Mouse (Mus musculus) embryonic facial prominence, embryonic 15.5 days (tissue): ENCODE results near the gene Myzap. TPM values are rescaled to one million over a fixed set of nuclear protein-coding genes. Genes with fewer than 3 reads are reported as not detected.
A peak's percentile ranks its signal among the peaks of the same experiment; 100 is the strongest.

ENCODE experiments used
- ATAC-seq: fragments of 200-750 bp; cut with Nextera tagmentation; 2 replicates; pipeline ENCODE4 v1.8.0; 2017; ENCODE audit warnings: low read depth, moderate TSS enrichment; ENCODE audit not compliant: insufficient number of reproducible peaks, low FRiP score, low TSS enrichment
- H3K27ac ChIP-seq: fragments of 300-500 bp; sonication (generic); replicated peaks from 2 replicates; pipeline ENCODE4 v1.5.1; 2015; ENCODE audit warnings: mild to moderate bottlenecking, inconsistent platforms
- H3K27me3 ChIP-seq: fragments of 300-500 bp; sonication (generic); 2 replicates; pipeline ENCODE4 v1.6.1; 2015; ENCODE audit warnings: inconsistent platforms
- H3K36me3 ChIP-seq: fragments of 300-500 bp; sonication (generic); 2 replicates; pipeline ENCODE4 v1.6.1; 2015; ENCODE audit warnings: mild to moderate bottlenecking, inconsistent platforms
- H3K4me1 ChIP-seq: fragments of 300-500 bp; sonication (generic); 2 replicates; pipeline ENCODE4 v1.6.1; 2015; ENCODE audit warnings: inconsistent platforms
- H3K4me2 ChIP-seq: fragments of 300-500 bp; sonication (generic); replicated peaks from 2 replicates; pipeline ENCODE4 v1.6.1; 2015; ENCODE audit warnings: mild to moderate bottlenecking, inconsistent platforms
- H3K4me3 ChIP-seq: fragments of 300-500 bp; sonication (generic); replicated peaks from 2 replicates; pipeline ENCODE4 v1.5.1; 2015; ENCODE audit warnings: mild to moderate bottlenecking, inconsistent platforms
- H3K9ac ChIP-seq: fragments of 300-500 bp; sonication (generic); 2 replicates; pipeline ENCODE4 v1.6.1; 2015; ENCODE audit warnings: inconsistent platforms
- H3K9me3 ChIP-seq: fragments of 300-500 bp; sonication (generic); replicated peaks from 2 replicates; pipeline ENCODE4 v1.6.1; 2016; ENCODE audit warnings: inconsistent platforms
- WGBS: fragments of 180-500 bp; shearing (Covaris S2); methylation state at CpG from one replicate; pipeline ENCODE4 v1.1.7; 2015; 5-methylcytosine and 5-hydroxymethylcytosine counted together
- polyA plus RNA-seq: library from polyadenylated mRNA; unstranded; fragments of >200 nt; fragmentation: Nextera tagmentation; extraction: Ambion mirVana; gene quantifications from 2 replicates; pipeline ENCODE4 v1.2.1, GENCODE M21; 2015

Gene Myzap
- 15.5 and 17.9 TPM in 2 replicates for polyA plus RNA-seq

DNA sequence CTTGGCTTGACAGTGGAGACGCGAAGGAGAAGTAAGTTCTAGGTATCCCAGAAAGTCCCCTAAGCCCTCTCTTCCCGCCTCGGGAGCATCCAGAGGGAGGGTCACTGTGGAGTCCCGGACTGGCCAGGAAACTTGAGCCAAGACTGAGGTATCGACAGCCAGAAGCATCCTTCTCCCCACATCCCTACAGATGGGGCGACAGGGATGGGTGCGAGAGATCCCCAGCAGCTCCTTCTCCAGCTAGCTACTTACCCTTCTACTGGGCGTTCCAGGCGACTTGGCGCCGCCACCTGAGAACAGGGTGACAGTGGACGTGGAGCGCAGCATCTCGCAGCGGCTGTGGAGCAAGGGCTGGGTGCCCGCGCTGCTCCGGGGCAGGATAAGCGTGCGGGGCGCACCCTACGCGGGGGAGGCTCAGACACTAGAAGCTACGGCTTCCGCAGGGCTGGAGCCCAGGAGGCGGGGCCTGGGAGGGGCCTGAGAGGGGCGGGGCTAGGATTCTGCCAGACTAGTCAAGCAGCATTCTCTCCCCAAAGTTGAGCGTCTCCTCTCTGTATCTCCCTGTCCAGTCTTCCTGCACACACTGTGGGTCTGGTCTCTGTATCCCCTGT, at the start of gene Myzap:
Myzap (minus strand) TSS at position 423 of the 611 bp plus-strand sequence.
- Histone ChIP-seq H3K27ac (no peak within 1 kb of the TSS), H3K9me3 (no peaks in the 10 kb centered on the region), H3K9ac (peak within 1 kb of the TSS; percentile 37), H3K4me3 (peak within 1 kb of the TSS; percentile 56), H3K27me3 (no peaks in the 10 kb centered on the region), H3K4me1 (peaks cover 15% of the 10 kb centered on the region; the same call in 1 of the 2 replicates), H3K4me2 (peak within 1 kb of the TSS; percentile 77), H3K36me3 (no peaks in the 10 kb centered on the region)
- peak; percentile 90 for ATAC-seq
- WGBS = 1% methylated on average over 28 of the region's 29 CpGs

DNA sequence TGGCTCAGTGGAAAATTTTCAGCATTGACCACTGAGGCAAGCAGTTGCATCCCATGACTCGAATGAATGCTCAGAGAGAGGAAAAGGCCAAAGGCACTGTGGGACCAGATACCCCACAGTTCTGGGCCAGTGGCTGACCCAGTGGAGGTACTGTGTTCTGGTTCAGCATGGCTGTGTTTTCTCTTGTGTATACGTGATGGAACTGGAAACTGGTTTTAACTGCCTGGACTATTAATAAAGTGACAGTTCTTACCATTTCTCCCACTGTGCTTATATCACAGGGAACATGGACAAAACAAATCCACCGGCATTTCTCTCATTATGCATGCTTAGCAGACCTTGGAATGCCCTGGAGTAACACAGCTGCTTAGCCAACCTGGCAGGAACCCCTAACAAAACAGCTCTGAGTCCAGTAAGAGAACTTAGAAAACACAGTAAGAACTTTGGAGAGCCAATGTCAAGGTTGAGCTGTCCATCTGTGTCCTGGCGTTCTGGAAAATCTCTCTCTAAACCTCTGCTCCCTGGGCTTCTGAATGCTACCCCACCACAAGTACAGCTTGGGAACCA, 48.3 kb upstream of the Myzap start:
- no peak overlapping the region for H3K4me2 ChIP-seq
- H3K4me1 ChIP-seq = no peaks in the 10 kb centered on the region
- H3K9me3 ChIP-seq = 0 out of 2 replicates have a peak, but pooled peaks cover 4% of the 10 kb centered on the region
- no peak overlapping the region for H3K4me3 ChIP-seq
- 72% methylated on average over 4 of the region's 4 CpGs for WGBS
- no peaks in the 10 kb centered on the region for H3K27me3 ChIP-seq
- no peak for ATAC-seq
- H3K36me3 ChIP-seq = peaks cover 4% of the 10 kb centered on the region; the same call in 1 of the 2 replicates
- H3K27ac ChIP-seq = no peak overlapping the region
- H3K9ac ChIP-seq = no peak overlapping the region

DNA sequence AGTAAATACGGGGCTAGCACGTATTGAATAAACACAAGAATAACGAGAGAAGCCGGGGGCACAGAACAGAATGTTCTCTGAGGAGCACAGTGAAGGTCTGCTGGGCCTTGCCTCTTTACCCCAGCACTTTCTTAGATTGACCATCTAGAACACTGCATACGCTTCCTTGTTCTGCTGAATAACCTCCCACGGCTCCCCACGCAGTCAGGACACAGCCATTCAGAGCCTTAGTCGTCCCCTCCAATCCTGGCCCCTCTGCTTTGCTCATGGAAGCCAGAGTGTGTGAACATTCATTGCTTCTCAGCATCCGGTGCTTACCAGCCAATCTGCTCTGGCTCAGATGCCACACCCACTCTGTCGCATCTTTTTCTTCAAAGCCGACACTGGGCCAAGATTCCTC, 46.0 kb upstream of the Myzap start:
- no peaks in the 10 kb centered on the region for H3K4me1 ChIP-seq
- no peak overlapping the region for H3K4me2 ChIP-seq
- H3K27me3 ChIP-seq = no peaks in the 10 kb centered on the region
- H3K27ac ChIP-seq = no peak overlapping the region
- H3K9me3 ChIP-seq = 0 out of 2 replicates have a peak, but pooled peaks cover 4% of the 10 kb centered on the region
- ATAC-seq = no peak
- peaks cover 4% of the 10 kb centered on the region; the same call in 1 of the 2 replicates for H3K36me3 ChIP-seq
- H3K9ac ChIP-seq = no peak overlapping the region
- 72% methylated on average over 11 of the region's 11 CpGs for WGBS
- H3K4me3 ChIP-seq = no peak overlapping the region

DNA sequence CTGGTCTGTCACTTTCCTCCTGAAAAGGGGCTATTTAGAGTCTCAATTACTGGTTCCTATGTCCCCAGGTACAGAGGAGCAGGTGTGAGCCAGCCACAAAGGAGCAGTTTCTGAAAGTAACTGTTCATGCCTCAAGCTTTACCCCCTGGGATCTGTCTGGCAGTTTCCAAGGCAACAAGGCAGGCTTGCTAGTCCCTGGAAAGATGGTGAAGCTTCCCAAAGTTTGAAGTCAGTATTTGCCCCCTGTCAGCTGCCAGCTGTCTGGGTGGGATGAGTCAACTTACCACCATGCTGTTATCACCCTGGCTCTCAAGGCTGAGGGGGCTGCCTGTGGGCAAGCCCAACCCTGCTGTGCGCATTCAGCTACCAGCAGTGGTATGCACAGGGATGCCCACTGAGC, 44.7 kb upstream of the Myzap start:
- Histone ChIP-seq H3K4me1 (no peaks in the 10 kb centered on the region), H3K36me3 (no peaks in the 10 kb centered on the region), H3K4me2 (no peak overlapping the region), H3K9ac (no peak overlapping the region), H3K4me3 (no peak overlapping the region), H3K27ac (no peak overlapping the region), H3K9me3 (no peaks in the 10 kb centered on the region), H3K27me3 (no peaks in the 10 kb centered on the region)
- ATAC-seq = peak; percentile 67
- WGBS = 84% methylated on average over 1 of the region's 1 CpGs

DNA sequence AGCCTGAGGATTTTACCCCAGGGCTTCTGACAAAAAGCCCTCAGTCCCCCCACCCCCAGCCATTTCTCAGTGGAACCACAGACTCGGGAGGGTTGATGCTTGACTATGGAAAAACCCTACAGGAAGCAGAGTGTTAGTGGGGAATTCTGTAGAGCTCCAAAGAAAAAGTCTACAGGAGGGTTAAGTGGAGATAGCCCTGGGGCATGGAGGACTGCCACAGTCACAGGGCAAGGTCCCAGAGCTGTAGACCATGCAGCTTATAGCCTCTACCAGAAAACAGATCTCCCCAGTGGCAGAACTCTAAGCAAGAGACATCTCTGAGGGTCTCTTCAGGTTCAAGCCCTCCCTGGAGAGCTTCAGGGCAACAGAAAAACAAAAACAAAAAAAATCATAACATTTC, 43.5 kb upstream of the Myzap start:
- H3K4me2 ChIP-seq = no peak overlapping the region
- 24% methylated on average over 1 of the region's 1 CpGs for WGBS
- H3K27me3 ChIP-seq = no peaks in the 10 kb centered on the region
- no peak overlapping the region for H3K27ac ChIP-seq
- no peak overlapping the region for H3K4me3 ChIP-seq
- H3K9ac ChIP-seq = no peak overlapping the region
- no peaks in the 10 kb centered on the region for H3K4me1 ChIP-seq
- no peaks in the 10 kb centered on the region for H3K9me3 ChIP-seq
- 0 out of 2 replicates have a peak, but pooled peaks cover 1% of the 10 kb centered on the region for H3K36me3 ChIP-seq
- no peak for ATAC-seq

DNA sequence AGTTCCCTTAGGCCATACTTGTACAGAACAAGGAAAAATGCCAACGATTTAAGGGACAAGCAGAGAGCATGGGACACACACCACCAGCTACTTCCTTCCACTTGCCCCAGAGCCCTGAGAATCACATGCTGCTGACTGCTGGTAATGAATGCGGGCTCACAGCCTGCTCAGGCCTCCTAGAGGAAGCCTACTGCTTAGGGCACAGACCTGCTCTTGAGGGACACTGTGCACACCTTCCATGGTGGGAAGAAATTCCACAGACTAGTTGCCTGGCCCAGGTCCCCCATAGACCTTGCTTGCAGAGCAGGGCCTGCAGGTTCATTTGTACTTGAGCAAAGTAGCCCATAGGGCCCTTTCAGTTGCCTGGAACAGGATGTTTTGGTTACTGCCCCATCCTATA, 42.8 kb upstream of the Myzap start:
- H3K4me3 ChIP-seq = no peak overlapping the region
- no peak overlapping the region for H3K27ac ChIP-seq
- no peaks in the 10 kb centered on the region for H3K27me3 ChIP-seq
- 0 out of 2 replicates have a peak, but pooled peaks cover 3% of the 10 kb centered on the region for H3K36me3 ChIP-seq
- H3K9me3 ChIP-seq = no peaks in the 10 kb centered on the region
- H3K4me2 ChIP-seq = no peak overlapping the region
- H3K9ac ChIP-seq = no peak overlapping the region
- WGBS = 82% methylated on average over 2 of the region's 2 CpGs
- no peaks in the 10 kb centered on the region for H3K4me1 ChIP-seq
- no peak for ATAC-seq

DNA sequence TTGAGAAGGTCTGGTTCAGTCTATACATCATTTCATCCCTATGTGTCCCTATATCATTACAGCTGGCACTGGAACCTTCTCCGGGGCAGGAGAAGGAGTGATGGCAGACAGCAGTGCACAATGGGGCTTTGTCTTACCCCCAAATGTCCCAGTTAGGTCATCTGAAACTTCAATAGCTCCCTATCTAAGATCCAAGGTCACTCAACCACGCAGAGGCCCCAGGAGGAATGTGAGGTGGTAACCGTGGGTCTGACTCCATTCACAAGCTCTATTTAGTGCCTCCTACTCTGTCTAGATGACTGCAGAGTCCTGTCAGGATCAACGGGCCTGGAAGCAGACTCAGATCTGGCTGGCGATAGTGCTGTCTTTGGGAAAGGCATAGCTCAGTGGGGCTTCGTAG, 36.8 kb upstream of the Myzap start:
- Histone ChIP-seq H3K9ac (no peak overlapping the region), H3K27me3 (no peaks in the 10 kb centered on the region), H3K4me1 (no peaks in the 10 kb centered on the region), H3K27ac (no peak overlapping the region), H3K4me2 (no peak overlapping the region), H3K9me3 (no peaks in the 10 kb centered on the region), H3K4me3 (no peak overlapping the region), H3K36me3 (0 out of 2 replicates have a peak, but pooled peaks cover 3% of the 10 kb centered on the region)
- no peak for ATAC-seq
- 55% methylated on average over 6 of the region's 6 CpGs for WGBS

DNA sequence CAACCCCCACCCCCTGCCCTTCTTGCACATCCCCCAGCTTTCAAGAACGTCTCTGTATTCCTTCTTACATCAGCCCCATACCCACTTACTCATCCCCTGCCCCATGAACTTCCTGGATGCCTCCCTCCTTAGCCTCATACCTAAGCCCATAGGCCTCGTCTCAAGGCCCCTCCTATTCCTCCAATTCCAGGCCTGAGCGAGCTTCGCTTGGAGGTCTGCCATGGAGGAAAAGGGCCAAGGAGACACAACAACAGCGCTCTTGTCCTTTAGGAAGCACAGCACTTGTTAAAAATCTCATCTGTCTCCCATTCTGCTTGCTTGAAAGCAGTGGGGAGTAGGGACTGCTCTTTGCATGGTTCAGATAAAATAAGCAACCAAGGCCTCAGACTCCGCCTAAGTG, 36.1 kb upstream of the Myzap start:
- Histone ChIP-seq H3K9ac (no peak overlapping the region), H3K27me3 (no peaks in the 10 kb centered on the region), H3K9me3 (no peaks in the 10 kb centered on the region), H3K36me3 (0 out of 2 replicates have a peak, but pooled peaks cover 3% of the 10 kb centered on the region), H3K4me3 (no peak overlapping the region), H3K27ac (no peak overlapping the region), H3K4me2 (no peak overlapping the region), H3K4me1 (0 out of 2 replicates have a peak, but pooled peaks cover 3% of the 10 kb centered on the region)
- WGBS = 76% methylated on average over 6 of the region's 6 CpGs
- ATAC-seq = no peak

DNA sequence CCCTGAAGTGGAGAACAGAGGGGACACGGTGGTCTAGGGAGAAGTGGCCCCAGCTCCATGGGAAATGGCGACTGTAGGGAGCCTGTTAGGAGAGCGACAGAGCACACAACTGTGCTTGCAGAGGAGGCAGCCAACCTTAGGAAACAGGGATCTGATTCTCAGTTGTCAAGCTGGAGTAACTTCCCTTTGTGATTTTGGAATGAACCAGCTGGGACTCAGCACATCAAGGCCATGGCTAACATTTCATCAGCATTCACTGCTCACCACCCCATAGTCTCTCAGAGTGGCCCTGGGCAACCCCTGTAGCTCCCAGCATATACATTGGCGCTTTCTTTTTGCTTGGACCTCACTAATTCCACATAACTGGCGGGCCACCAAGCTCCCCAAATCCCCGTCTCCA, 33.8 kb upstream of the Myzap start:
- 0 out of 2 replicates have a peak, but pooled peaks cover 3% of the 10 kb centered on the region for H3K36me3 ChIP-seq
- H3K9ac ChIP-seq = no peak overlapping the region
- H3K27ac ChIP-seq = no peak overlapping the region
- WGBS = 85% methylated on average over 6 of the region's 6 CpGs
- H3K9me3 ChIP-seq = no peaks in the 10 kb centered on the region
- H3K4me1 ChIP-seq = 0 out of 2 replicates have a peak, but pooled peaks cover 3% of the 10 kb centered on the region
- no peak for ATAC-seq
- no peaks in the 10 kb centered on the region for H3K27me3 ChIP-seq
- no peak overlapping the region for H3K4me3 ChIP-seq
- H3K4me2 ChIP-seq = no peak overlapping the region

DNA sequence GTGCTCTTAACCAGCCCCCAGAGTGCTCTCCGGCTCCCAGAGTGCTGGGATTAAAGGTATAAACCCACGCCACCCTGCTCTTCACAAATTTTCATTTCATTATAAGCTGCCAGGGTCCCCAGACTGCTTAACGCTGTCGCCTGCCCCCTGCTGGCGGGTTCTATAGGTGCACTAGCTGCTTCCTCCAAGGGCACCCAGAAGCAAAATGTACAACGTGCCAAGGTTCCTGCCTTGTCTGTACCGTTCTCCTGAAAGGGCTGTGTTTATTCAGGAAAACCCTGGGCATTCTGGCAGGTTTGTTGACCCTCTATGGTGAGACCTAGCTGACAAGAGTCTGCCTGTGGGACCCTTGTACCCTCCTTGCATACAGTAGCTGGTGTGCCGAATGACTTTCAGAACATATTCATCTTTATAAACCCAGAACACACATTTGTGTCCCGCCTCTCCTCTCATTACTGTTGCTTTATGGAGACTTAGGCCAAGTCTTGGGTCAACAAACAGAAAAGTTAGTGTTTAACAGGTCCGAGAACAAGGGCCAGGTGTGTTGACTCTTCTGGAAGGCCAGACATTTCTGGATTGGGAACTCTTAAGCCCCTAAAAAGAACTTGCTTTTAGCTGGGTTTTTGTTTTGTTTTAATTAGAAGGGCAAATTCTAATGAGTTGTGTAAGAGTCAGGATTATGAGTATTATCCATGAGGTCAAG, 32.8 kb upstream of the Myzap start:
- no peaks in the 10 kb centered on the region for H3K36me3 ChIP-seq
- ATAC-seq = no peak
- WGBS = 50% methylated on average over 10 of the region's 10 CpGs
- no peak overlapping the region for H3K4me2 ChIP-seq
- H3K27me3 ChIP-seq = no peaks in the 10 kb centered on the region
- H3K4me1 ChIP-seq = 0 out of 2 replicates have a peak, but pooled peaks cover 3% of the 10 kb centered on the region
- no peak overlapping the region for H3K4me3 ChIP-seq
- H3K27ac ChIP-seq = no peak overlapping the region
- no peak overlapping the region for H3K9ac ChIP-seq
- no peaks in the 10 kb centered on the region for H3K9me3 ChIP-seq

DNA sequence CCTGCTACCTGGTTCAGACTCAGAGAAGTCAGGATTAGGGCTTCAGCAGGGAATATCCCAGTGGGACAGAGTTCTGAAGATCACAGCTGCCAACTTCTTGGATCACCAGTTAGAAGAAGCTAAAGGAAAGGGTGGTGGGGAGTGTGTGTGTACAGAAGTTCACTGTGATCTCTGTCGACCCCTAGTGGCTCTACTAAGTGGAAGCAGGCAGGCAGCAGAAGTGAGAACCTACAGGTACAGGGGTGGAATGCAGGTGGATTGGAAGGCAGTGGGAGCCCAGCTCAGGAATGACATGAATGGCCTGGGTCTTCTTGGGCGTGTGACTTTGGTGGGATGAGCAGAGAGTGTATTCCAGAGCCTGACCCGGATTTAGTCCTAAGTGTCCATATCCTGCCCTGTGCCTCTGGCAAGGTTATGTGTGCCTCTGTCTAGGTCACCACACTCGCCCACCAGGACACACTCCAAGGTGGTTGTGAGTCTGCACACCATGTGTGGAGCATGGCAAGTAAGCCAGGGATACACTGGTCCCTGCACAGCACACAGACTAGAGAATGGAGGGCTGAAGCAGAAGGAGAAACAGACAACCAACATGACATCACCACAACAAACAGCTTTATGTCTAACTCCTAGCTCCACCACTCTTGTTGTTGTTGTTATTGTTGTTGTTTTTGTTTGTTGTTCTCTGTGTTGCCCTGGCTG, 31.9 kb upstream of the Myzap start:
- Histone ChIP-seq H3K9ac (no peak overlapping the region), H3K4me3 (no peak overlapping the region), H3K9me3 (no peaks in the 10 kb centered on the region), H3K4me2 (no peak overlapping the region), H3K36me3 (no peaks in the 10 kb centered on the region), H3K4me1 (0 out of 2 replicates have a peak, but pooled peaks cover 3% of the 10 kb centered on the region), H3K27me3 (no peaks in the 10 kb centered on the region), H3K27ac (no peak overlapping the region)
- 30% methylated on average over 4 of the region's 4 CpGs for WGBS
- ATAC-seq = no peak
